Mouse (Mus musculus) forebrain, embryonic 10.5 days (tissue): ENCODE results near the gene Atxn10. TPM values are rescaled to one million over a fixed set of nuclear protein-coding genes. Genes with fewer than 3 reads are reported as not detected.

Experiments used
- DNase-seq: peaks from one replicate; pipeline ENCODE4 v3.0.0-alpha.2; 2017; ENCODE audit warnings: low spot score; ENCODE audit errors: extremely low spot score
- H3K27ac ChIP-seq: fragments of 300-500 bp; sonication (generic); 2 replicates; pipeline ENCODE4 v1.5.1; 2016; ENCODE audit warnings: mild to moderate bottlenecking
- H3K27me3 ChIP-seq: fragments of 300-500 bp; sonication (generic); 2 replicates; pipeline ENCODE4 v1.6.1; 2016; ENCODE audit warnings: mild to moderate bottlenecking; ENCODE audit not compliant: poor library complexity, severe bottlenecking
- H3K36me3 ChIP-seq: fragments of 300-500 bp; sonication (generic); replicated peaks from 2 replicates; pipeline ENCODE4 v1.6.1; 2016; ENCODE audit warnings: mild to moderate bottlenecking, moderate library complexity
- H3K4me1 ChIP-seq: fragments of 300-500 bp; sonication (generic); 2 replicates; pipeline ENCODE4 v1.6.1; 2016
- H3K4me3 ChIP-seq: fragments of 300-500 bp; sonication (generic); 2 replicates; pipeline ENCODE4 v1.5.1; 2016; ENCODE audit warnings: mild to moderate bottlenecking, moderate library complexity
- H3K9me3 ChIP-seq: fragments of 300-500 bp; sonication (generic); 2 replicates; pipeline ENCODE4 v1.6.1; 2016; ENCODE audit warnings: mild to moderate bottlenecking, moderate library complexity
- WGBS: fragments of 180-500 bp; shearing (Covaris S2); methylation state at CpG from one replicate; pipeline ENCODE4 v1.1.7; 2016; 5-methylcytosine and 5-hydroxymethylcytosine counted together
- polyA plus RNA-seq: library from polyadenylated mRNA; unstranded; fragments of >200 nt; fragmentation: Nextera tagmentation; extraction: Ambion mirVana; gene quantifications from 2 replicates; pipeline ENCODE4 v1.2.1, GENCODE M21; 2016

Gene Atxn10
- polyA plus RNA-seq, 1 experiment from 2014 or later = 358 TPM

DNA sequence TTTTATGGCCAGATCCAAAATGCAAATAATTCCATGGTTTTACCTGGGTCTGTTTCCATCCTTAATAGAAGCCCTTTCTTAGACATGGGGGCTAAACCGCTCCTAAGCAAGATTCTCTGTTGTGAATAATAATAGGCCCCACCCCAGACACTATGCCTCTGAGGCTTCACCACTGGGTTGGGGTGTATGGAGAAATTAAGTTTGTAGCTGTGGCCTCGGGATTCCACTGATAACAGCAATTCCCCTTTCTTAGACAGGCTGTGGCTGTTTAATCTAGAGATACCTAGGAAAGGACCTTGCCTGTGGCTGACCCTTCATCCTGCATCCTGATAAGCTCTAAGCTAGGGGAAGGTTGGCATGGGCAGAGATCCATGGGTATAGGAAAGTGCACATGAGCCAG, 78.6 kb downstream of the Atxn10 start:
- 89% methylated on average over 2 of the region's 2 CpGs for WGBS
- H3K9me3 ChIP-seq = no peaks in the 10 kb centered on the region
- no peaks in the 10 kb centered on the region for H3K27me3 ChIP-seq
- no peak for DNase-seq
- H3K27ac ChIP-seq = no peak overlapping the region
- H3K4me3 ChIP-seq = no peak overlapping the region
- H3K36me3 ChIP-seq = peaks cover 26% of the 10 kb centered on the region
- H3K4me1 ChIP-seq = peaks cover 4% of the 10 kb centered on the region; the same call in 1 of the 2 replicates

DNA sequence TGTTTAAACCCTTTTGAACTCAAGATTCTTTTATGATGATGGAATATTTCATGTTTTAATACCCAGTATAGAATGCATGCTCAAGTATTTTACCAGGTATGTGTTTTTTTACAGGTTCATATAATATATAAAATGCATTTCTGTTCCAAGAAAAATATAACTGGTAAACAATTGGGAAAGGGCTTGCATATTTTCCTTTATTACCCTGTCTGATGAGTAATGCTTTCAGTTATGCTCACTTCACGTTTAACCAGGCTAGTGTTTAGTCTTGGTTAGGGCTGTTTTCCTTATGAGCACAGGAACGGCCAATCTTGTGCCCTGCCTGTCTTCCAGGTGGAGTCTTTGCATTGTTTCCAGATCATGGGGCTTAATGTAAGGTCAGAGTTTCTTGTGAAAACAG, 84.6 kb downstream of the Atxn10 start:
- Histone ChIP-seq H3K4me1 (peaks cover 7% of the 10 kb centered on the region), H3K27ac (no peak overlapping the region), H3K27me3 (no peaks in the 10 kb centered on the region), H3K4me3 (no peak overlapping the region), H3K9me3 (no peaks in the 10 kb centered on the region), H3K36me3 (peaks cover 15% of the 10 kb centered on the region)
- DNase-seq = no peak
- 81% methylated on average over 2 of the region's 2 CpGs for WGBS

DNA sequence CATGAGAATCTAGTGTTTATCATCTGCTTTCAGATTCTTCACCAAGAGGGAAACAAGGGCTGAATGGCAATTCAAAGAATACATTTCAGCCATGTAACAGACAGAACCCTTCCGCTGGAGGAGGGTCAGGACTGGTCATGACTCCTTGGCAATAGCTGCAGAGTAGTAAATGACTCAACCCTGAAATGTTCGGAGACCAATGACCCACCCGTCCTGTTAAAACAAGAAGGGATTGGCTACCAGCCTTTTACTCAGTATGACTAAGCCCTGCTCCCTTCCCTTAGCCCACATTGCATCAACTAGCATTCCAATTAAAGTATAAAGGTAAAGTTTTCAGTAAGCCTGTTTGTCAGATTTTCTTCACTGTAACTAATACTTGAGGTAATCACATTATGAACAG, 88.2 kb downstream of the Atxn10 start:
- Histone ChIP-seq H3K36me3 (no peaks in the 10 kb centered on the region), H3K27ac (no peak overlapping the region), H3K9me3 (no peaks in the 10 kb centered on the region), H3K4me3 (no peak overlapping the region), H3K4me1 (peaks cover 3% of the 10 kb centered on the region; the same call in 1 of the 2 replicates), H3K27me3 (no peaks in the 10 kb centered on the region)
- DNase-seq = no peak
- 86% methylated on average over 3 of the region's 3 CpGs for WGBS

DNA sequence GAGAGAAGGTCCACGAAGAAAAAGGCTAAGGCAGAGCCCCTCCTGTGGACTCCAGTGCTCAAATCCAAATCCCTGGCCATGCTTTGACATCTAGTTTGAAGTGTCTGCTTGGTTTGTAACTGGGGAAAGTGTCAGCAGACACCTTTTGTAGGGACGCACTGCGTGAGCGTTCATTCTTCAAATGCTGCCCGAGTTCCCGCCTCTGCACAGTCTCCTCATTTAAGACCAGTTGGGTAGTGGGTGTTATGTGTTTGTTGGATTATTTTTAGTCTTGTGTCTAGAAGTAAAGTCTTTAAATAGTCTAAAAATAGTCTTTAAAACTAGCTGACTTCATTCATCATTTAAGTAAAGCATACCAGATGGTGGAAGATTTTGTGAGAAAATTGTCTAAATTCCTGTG, 92.1 kb downstream of the Atxn10 start:
- Histone ChIP-seq H3K27ac (no peak overlapping the region), H3K4me1 (peaks cover 3% of the 10 kb centered on the region; the same call in 1 of the 2 replicates), H3K27me3 (no peaks in the 10 kb centered on the region), H3K4me3 (no peak overlapping the region), H3K36me3 (no peaks in the 10 kb centered on the region), H3K9me3 (no peaks in the 10 kb centered on the region)
- no peak for DNase-seq
- WGBS = 93% methylated on average over 6 of the region's 6 CpGs

DNA sequence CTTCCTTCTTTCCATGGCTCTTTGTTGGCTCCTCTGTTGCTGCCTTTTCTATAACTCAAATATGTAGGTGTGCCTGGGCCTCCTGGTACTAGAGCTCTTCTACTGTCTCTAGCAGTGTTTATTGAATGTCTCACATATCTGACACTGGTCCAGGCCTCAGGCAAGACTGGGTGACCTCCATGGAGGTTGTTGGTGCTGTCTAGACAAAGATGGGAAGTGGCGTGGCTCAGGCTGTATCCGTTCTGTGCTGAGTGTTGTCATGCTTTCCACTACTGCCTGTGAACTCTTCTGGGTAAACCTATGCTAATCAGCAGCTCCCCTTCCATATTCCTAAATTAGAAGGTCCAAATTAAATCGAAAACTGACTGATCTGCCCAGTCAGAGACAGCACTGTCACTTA, 106.5 kb downstream of the Atxn10 start:
- H3K36me3 ChIP-seq = peaks cover 82% of the 10 kb centered on the region
- no peak for DNase-seq

DNA sequence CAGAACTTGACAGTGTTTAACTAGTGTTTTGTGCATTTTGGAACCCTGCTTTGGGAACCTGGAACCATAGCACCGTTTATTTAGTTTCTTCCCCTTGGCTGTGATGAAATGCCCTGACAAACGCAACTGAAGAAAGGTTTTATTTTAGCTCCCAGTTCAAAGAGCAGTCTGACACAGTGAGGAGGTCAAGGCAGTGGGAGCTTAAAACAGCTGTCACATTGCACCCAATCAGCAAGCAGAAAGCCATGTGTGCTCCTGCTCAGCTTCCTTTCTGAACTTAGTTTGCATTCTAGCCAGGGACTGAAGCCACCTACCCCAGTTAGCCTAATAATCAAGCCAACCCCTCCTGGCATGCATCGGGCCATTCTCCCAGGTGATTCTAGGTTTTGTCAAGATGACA, 110.6 kb downstream of the Atxn10 start:
- DNase-seq = no peak
- H3K27me3 ChIP-seq = no peaks in the 10 kb centered on the region
- H3K36me3 ChIP-seq = peaks cover 81% of the 10 kb centered on the region
- no peaks in the 10 kb centered on the region for H3K9me3 ChIP-seq
- H3K4me3 ChIP-seq = no peak overlapping the region
- WGBS = 87% methylated on average over 3 of the region's 3 CpGs
- peaks cover 8% of the 10 kb centered on the region; the same call in 1 of the 2 replicates for H3K4me1 ChIP-seq
- H3K27ac ChIP-seq = no peak overlapping the region

More for the DNA sequence above, 106.5 kb downstream of the Atxn10 start:
- no peaks in the 10 kb centered on the region for H3K9me3 ChIP-seq
- H3K27ac ChIP-seq = no peak overlapping the region
- H3K27me3 ChIP-seq = no peaks in the 10 kb centered on the region
- H3K4me3 ChIP-seq = no peak overlapping the region
- WGBS = 92% methylated on average over 3 of the region's 3 CpGs
- H3K4me1 ChIP-seq = peaks cover 7% of the 10 kb centered on the region; the same call in 1 of the 2 replicates

DNA sequence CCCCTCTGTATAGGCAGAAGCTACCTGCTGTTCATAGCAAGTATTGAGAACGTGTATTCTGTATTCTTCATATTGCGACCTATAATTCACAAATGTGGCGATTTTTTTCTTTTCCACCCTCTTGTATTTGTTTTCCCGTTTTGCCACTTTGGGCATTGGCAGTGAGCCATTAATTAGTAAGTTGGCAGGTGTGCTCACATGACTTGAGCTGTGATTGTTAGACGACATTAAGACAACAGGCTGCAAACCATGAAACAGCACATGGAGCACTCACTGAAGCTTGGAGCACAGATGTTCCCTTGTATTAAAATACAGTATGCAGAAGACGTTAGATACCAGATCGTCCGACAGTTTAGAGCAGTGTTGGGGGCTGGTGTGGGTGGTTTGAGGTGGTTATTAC, 120.8 kb downstream of the Atxn10 start:
- H3K36me3 ChIP-seq = peaks cover 28% of the 10 kb centered on the region
- no peak for DNase-seq
- no peak overlapping the region for H3K4me3 ChIP-seq
- peaks cover 33% of the 10 kb centered on the region for H3K27me3 ChIP-seq
- peak overlapping the region; percentile 90 for H3K27ac ChIP-seq
- peaks cover 81% of the 10 kb centered on the region for H3K4me1 ChIP-seq
- H3K9me3 ChIP-seq = no peaks in the 10 kb centered on the region
- 89% methylated on average over 8 of the region's 8 CpGs for WGBS

DNA sequence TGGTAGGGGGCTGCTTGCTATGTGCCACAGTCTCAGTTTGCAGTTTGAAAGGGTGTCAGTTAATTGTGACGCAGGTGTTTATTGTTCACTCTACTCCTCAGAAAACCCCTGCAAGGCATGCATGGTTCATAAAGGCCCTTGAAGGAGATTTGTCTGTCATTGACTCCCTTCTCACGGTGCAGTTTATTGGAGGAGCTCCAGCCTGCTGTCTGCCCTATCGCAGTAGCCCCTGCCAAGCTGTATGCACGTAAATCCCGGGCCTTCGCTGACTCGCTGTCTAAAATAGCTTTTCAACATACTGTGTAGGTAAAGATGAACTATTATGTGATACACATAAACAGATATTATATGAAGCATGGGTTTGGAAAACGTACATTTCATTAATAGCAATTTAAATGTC, 121.8 kb downstream of the Atxn10 start:
- peaks cover 42% of the 10 kb centered on the region for H3K27me3 ChIP-seq
- H3K9me3 ChIP-seq = no peaks in the 10 kb centered on the region
- DNase-seq = no peak
- peaks cover 90% of the 10 kb centered on the region for H3K4me1 ChIP-seq
- H3K4me3 ChIP-seq = 0 out of 2 replicates have a peak overlapping the region, but pooled peaks have one; percentile 7
- H3K36me3 ChIP-seq = peaks cover 29% of the 10 kb centered on the region
- H3K27ac ChIP-seq = peak overlapping the region; percentile 90
- 59% methylated on average over 8 of the region's 8 CpGs for WGBS

DNA sequence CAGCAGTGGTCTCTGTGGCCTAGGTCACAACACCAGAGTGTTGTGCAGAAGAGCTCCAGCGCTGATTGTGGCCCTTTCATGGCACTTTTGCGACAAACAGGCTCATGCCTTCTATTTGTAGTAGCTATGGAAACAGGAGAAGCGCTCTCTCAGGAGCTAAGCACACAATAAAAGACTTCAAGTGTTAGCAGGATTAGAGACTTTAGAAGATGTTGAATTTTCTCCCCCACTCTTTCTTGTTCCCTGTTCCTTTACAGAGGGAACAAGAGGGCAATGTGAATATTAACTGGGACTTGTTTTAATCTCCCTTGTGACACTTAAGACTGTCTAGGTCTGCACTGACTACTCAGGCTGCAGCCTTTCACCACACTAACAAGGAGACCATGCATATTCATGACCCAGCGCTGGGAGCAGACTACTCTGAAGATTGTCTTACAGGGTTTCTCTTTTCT, 122.6 kb downstream of the Atxn10 start:
- Histone ChIP-seq H3K36me3 (peaks cover 31% of the 10 kb centered on the region), H3K4me3 (peak overlapping the region; percentile 23; the same call in 1 of the 2 replicates), H3K9me3 (no peaks in the 10 kb centered on the region), H3K27ac (peak overlapping the region; percentile 90), H3K4me1 (peaks cover 99% of the 10 kb centered on the region), H3K27me3 (peaks cover 51% of the 10 kb centered on the region)
- WGBS = 25% methylated on average over 4 of the region's 4 CpGs
- peak; percentile 55 for DNase-seq

DNA sequence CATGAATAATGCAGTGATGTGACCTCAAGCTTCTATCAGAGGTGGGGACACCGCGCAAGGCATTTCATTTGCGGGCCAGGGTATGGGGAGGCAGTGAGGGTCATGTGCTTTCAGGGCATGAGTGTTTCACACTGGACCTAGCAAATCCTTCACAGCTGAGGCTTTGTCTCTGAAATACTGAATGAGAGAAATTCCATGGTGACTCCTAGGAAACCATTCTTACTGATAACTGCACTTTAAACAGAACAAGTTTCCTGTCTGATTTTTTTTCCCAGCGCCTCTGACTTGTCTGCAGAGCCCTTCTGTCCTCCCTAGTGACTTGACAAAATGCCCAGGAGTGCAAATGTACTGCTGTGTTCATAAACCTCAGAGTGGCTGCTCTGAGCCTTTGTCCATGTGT, 125.5 kb downstream of the Atxn10 start:
- Histone ChIP-seq H3K9me3 (no peaks in the 10 kb centered on the region), H3K36me3 (peaks cover 32% of the 10 kb centered on the region), H3K27me3 (peaks cover 60% of the 10 kb centered on the region), H3K27ac (peak overlapping the region; percentile 90), H3K4me1 (peaks cover 100% of the 10 kb centered on the region), H3K4me3 (peak overlapping the region; percentile 23; the same call in 1 of the 2 replicates)
- WGBS = 41% methylated on average over 4 of the region's 4 CpGs
- peak; percentile 65 for DNase-seq

DNA sequence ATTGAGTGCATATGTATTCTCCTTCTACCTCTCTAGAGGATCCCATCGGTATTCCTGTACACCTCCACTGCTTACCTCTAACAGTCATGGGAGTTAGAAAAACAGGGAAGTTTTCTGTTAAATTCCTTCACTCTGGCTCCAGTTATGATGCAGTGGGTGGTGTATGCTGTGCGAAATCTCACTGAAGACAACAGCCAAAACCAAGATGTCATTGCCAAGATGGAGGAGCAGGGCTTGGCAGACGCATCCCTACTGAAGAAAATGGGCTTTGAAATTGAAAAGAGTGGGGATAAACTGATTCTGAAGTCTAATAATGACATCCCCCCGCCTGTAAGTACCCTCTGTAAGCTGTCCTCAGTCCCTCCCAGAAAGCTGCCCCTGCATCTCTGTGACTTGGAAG, 126.1 kb downstream of the Atxn10 start:
- H3K4me3 ChIP-seq = peak overlapping the region; percentile 23; the same call in 1 of the 2 replicates
- peaks cover 37% of the 10 kb centered on the region for H3K36me3 ChIP-seq
- no peak for DNase-seq
- peaks cover 64% of the 10 kb centered on the region for H3K27me3 ChIP-seq
- 70% methylated on average over 4 of the region's 4 CpGs for WGBS
- H3K27ac ChIP-seq = peak overlapping the region; percentile 90
- H3K4me1 ChIP-seq = peaks cover 99% of the 10 kb centered on the region
- no peaks in the 10 kb centered on the region for H3K9me3 ChIP-seq

DNA sequence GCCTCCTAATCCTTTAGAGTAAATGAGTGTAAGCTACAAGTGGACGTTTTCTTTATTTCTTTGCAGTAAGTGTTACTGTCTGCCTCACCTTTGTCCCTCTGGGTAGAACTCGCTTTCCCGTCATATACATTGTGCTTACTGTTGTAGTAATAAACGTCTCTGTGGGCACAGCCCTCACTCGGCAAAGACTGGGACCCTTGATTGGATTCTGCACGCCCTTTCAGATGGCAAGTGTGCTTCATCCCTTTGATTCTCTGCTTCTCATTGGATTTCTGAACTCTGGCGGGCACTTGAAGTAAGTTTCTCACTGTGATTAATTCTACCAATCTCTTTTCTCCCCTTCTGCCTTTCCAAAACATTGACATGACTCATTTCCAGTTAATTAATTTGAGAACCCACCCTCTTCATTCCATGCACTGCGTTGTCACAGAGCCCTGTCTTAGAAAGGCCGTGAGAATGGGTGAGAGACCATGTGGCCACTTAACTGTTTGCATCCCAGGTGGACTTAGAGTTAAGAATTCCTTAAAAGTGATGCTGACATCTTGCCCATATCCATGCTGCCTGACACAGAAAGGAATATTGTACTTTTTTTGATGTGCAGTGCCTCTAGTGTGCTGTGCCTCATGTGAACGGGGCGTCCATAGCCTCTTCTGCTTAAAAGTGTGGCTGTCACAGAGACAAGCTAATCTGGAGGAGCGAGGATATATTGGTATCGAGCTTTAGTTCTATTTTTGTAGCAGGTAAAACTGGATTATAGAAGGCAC, 127.2 kb downstream of the Atxn10 start:
- Histone ChIP-seq H3K4me1 (peaks cover 93% of the 10 kb centered on the region), H3K9me3 (no peaks in the 10 kb centered on the region), H3K27ac (peak overlapping the region; percentile 90), H3K4me3 (peak overlapping the region; percentile 23; the same call in 1 of the 2 replicates), H3K27me3 (peaks cover 75% of the 10 kb centered on the region), H3K36me3 (peaks cover 48% of the 10 kb centered on the region)
- WGBS = 37% methylated on average over 13 of the region's 13 CpGs
- DNase-seq = peak; percentile 52

DNA sequence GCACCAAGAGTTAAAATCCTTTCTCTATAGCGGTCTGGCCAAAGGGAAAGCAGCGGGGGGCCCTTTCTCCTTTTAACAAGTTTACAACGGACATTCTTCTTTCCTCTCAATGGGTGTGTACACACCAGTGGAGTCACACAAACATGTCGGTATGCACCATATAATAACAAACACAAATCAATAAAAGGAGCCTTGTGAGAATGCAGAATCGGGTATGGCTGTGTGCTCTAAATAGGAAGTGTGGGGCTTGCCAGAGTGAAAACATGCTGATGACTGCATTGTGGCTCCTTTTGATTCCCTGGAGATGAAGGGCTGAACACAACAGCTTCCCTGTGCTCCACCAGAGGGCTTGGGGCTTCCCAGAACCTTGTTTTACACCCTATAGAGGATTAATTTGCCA, 128.1 kb downstream of the Atxn10 start:
- DNase-seq = peak; percentile 81
- Histone ChIP-seq H3K36me3 (peaks cover 57% of the 10 kb centered on the region), H3K27ac (peak overlapping the region; percentile 90), H3K9me3 (no peaks in the 10 kb centered on the region), H3K27me3 (peaks cover 84% of the 10 kb centered on the region), H3K4me3 (peak overlapping the region; percentile 23; the same call in 1 of the 2 replicates), H3K4me1 (peaks cover 84% of the 10 kb centered on the region)
- 5% methylated on average over 5 of the region's 5 CpGs for WGBS
